Mouse (Mus musculus): Measurements from ENCODE around the gene Wdr75. TPM values are rescaled to one million over a fixed set of nuclear protein-coding genes. Genes with fewer than 3 reads are reported as not detected.

The Wdr75 gene
- polyA plus RNA-seq, 1 experiment from 2014 or later = 98.2 TPM

DNA sequence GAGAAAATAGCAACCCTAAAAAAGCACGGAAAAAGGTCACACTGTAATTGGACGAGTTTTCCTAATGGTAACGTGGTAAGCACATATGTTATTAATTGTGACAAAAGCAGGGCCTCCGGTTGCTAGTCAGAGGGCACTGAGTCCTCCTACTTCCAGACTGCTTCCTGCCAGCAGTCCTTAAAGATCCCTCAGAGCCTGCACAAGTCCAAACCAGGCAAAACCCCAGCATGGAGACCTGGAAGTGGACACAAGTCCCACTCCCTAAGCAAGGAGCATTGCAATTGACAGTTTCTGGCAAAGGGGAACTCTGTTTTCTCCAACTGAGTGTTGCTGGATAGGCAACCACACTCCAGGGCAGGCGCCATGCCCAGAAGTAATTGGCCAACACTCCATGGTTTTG lies 27.4 kb upstream of the Wdr75 start:
- H3K9ac ChIP-seq (ENCODE audit: low read length) = no peak overlapping the region
- no peaks in the 10 kb centered on the region; the same call in 1 of the 2 replicates for H3K9me3 ChIP-seq (ENCODE audit: control insufficient read depth, low read length)
- WGBS = 27% methylated on average over 5 of the region's 5 CpGs
- H3K4me2 ChIP-seq (ENCODE audit: low read depth, severe bottlenecking) = no peak overlapping the region; the same call in 1 of the 2 replicates
- peaks cover 5% of the 10 kb centered on the region for H3K4me1 ChIP-seq (ENCODE audit: control insufficient read depth, insufficient read depth, low read length)
- no peak overlapping the region for H3K4me3 ChIP-seq (ENCODE audit: low read depth, low read length)
- DNase-seq (ENCODE audit: low spot score) = peak; percentile 66
- H3K27ac ChIP-seq (replicated peaks; ENCODE audit: low read depth, low read length) = peak overlapping the region; percentile 87
- H3K36me3 ChIP-seq (ENCODE audit: control insufficient read depth, insufficient read depth, low read length) = no peaks in the 10 kb centered on the region
- H3K27me3 ChIP-seq (ENCODE audit: control insufficient read depth, insufficient read depth, low read length) = no peaks in the 10 kb centered on the region
- peak; percentile 87 for ATAC-seq (ENCODE audit: insufficient number of reproducible peaks, low FRiP score, low TSS enrichment, low read depth)

DNA sequence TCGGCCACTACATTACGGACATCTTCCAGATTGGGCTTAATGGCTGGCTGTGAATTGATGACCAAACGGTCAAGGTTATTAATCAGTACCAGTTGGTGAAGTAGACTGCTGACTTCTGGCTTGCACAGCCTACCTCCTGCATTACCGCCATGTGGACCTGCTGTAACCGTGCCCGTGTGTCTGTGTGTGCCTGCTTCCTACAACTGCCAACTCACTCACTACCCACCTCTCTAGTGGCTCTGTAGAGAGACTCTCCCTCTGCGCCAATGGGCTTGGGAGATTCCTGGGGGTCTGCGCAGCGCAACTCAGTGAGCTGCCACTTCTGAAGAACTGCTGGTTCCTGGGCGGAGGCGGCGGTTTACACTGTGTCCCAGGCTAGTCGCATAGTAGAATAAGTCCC lies 25.6 kb upstream of the Wdr75 start:
- H3K4me3 ChIP-seq (ENCODE audit: low read depth, low read length) = no peak overlapping the region
- WGBS = 93% methylated on average over 13 of the region's 13 CpGs
- H3K4me2 ChIP-seq (ENCODE audit: low read depth, severe bottlenecking) = no peak overlapping the region
- no peaks in the 10 kb centered on the region for H3K27me3 ChIP-seq (ENCODE audit: control insufficient read depth, insufficient read depth, low read length)
- H3K9me3 ChIP-seq (ENCODE audit: control insufficient read depth, low read length) = no peaks in the 10 kb centered on the region; the same call in 1 of the 2 replicates
- no peaks in the 10 kb centered on the region for H3K36me3 ChIP-seq (ENCODE audit: control insufficient read depth, insufficient read depth, low read length)
- DNase-seq (ENCODE audit: low spot score) = no peak
- H3K9ac ChIP-seq (ENCODE audit: low read length) = no peak overlapping the region
- H3K4me1 ChIP-seq (ENCODE audit: control insufficient read depth, insufficient read depth, low read length) = peaks cover 5% of the 10 kb centered on the region
- ATAC-seq (ENCODE audit: insufficient number of reproducible peaks, low FRiP score, low TSS enrichment, low read depth) = no peak
- H3K27ac ChIP-seq (replicated peaks; ENCODE audit: low read depth, low read length) = no peak overlapping the region

DNA sequence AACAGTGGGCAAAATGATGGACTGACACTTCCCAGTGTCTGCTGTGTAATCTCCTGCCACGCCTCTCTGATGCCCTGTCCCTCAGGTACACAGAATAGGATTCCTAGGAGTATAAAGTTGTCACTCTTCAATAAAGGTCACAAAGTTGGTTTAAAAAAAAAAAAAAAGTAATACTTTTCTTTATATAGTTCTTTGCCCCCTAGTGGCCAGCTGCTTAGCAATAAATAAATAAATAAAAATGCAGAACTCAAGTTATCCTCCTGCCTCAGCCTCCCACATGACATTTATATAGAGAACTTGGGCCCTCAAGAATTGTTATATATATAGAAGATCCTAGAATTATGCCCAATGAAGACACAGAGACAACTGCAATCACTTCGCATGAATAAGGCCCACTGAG lies 24.9 kb upstream of the Wdr75 start:
- no peaks in the 10 kb centered on the region; the same call in 1 of the 2 replicates for H3K9me3 ChIP-seq (ENCODE audit: control insufficient read depth, low read length)
- no peak overlapping the region for H3K4me2 ChIP-seq (ENCODE audit: low read depth, severe bottlenecking)
- ATAC-seq (ENCODE audit: insufficient number of reproducible peaks, low FRiP score, low TSS enrichment, low read depth) (no peak), DNase-seq (ENCODE audit: low spot score) (no peak)
- no peak overlapping the region for H3K9ac ChIP-seq (ENCODE audit: low read length)
- WGBS = 93% methylated on average over 2 of the region's 2 CpGs
- no peak overlapping the region for H3K4me3 ChIP-seq (ENCODE audit: low read depth, low read length)
- H3K27ac ChIP-seq (replicated peaks; ENCODE audit: low read depth, low read length) = no peak overlapping the region
- no peaks in the 10 kb centered on the region for H3K27me3 ChIP-seq (ENCODE audit: control insufficient read depth, insufficient read depth, low read length)
- peaks cover 5% of the 10 kb centered on the region for H3K4me1 ChIP-seq (ENCODE audit: control insufficient read depth, insufficient read depth, low read length)
- no peaks in the 10 kb centered on the region for H3K36me3 ChIP-seq (ENCODE audit: control insufficient read depth, insufficient read depth, low read length)

DNA sequence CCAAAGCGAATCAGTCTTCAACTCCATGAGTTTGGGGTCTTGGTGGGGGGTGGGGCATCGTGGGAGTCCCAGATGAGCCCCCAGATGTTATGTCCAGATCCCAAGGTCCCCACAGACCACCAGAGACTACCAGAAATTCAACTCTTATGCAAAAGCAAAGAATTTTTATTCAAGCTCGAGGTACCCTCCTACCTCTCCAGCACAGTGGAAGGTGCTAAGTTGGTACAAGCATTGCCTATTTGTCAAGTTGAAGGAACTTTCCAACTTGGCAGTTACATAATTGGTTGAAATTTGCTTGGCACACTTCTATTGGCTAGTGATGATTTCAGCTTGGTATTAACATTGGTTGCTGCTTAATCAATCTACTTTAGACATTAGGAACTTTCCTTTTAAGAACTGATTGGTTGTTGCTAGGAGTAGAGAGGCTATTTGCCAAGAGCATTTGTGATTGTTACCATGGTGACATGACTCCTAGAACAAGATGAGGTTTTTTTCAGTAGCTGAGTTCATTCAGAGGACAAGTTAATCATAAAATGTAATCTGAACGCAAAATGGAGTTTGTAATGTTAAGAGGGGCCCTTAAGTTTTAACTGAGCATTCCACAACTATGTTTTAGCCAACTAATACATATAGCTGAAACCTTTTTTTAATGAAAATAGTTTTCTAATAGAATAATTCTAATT lies 14.2 kb upstream of the Wdr75 start:
- Histone ChIP-seq H3K27me3 (ENCODE audit: control insufficient read depth, insufficient read depth, low read length) (no peaks in the 10 kb centered on the region), H3K27ac (replicated peaks; ENCODE audit: low read depth, low read length) (no peak overlapping the region), H3K9ac (ENCODE audit: low read length) (no peak overlapping the region), H3K4me1 (ENCODE audit: control insufficient read depth, insufficient read depth, low read length) (no peaks in the 10 kb centered on the region), H3K36me3 (ENCODE audit: control insufficient read depth, insufficient read depth, low read length) (no peaks in the 10 kb centered on the region), H3K4me3 (ENCODE audit: low read depth, low read length) (no peak overlapping the region), H3K4me2 (ENCODE audit: low read depth, severe bottlenecking) (no peak overlapping the region), H3K9me3 (ENCODE audit: control insufficient read depth, low read length) (no peaks in the 10 kb centered on the region)
- ATAC-seq (ENCODE audit: insufficient number of reproducible peaks, low FRiP score, low TSS enrichment, low read depth) = no peak
- 71% methylated on average over 4 of the region's 4 CpGs for WGBS
- DNase-seq (ENCODE audit: low spot score) = no peak

DNA sequence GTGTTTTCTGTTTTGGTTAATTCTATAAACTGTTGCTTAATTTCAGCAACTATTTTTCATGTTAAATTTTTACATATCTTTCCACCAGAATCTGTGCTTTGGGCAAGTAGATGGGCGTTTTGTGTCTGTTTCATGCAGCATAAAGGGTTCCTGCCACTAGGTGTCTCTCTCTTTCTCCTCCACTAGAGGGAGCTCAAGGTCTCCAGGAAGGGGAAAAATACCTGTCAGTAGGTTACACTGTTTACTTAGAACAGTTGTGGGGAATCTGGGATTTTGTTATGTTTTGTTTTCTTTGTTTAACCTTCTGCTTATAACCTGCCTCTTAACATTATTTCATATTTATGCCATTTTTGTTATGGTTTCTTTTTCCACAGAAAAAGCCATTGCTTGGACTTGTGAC lies 21.9 kb downstream of the Wdr75 start:
- no peak for ATAC-seq (ENCODE audit: insufficient number of reproducible peaks, low FRiP score, low TSS enrichment, low read depth)

DNA sequence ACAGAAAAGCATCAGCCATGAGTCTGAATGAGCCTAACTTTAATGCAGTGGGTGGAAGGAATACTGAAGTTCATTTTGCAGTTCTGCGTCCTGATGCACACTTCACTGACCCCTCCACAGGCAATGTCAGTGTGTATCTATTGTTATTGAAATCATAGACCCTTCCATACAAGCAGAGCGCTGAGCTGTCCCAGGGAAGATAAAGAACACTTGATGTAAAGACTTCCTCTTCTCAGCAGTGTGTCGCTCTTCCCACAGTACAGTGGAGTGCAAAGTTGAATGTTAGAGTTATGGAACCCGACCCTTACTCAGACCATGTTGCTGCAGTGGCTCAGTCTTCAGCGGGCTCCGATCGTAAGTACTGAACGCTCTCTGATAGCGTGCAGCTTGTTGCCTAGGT lies 23.6 kb downstream of the Wdr75 start:
- no peaks in the 10 kb centered on the region for H3K4me1 ChIP-seq (ENCODE audit: control insufficient read depth, insufficient read depth, low read length)
- H3K9me3 ChIP-seq (ENCODE audit: control insufficient read depth, low read length) = no peaks in the 10 kb centered on the region
- ATAC-seq (ENCODE audit: insufficient number of reproducible peaks, low FRiP score, low TSS enrichment, low read depth) = no peak
- no peak overlapping the region for H3K27ac ChIP-seq (replicated peaks; ENCODE audit: low read depth, low read length)
- no peak overlapping the region for H3K9ac ChIP-seq (ENCODE audit: low read length)
- no peak overlapping the region for H3K4me3 ChIP-seq (ENCODE audit: low read depth, low read length)
- H3K4me2 ChIP-seq (ENCODE audit: low read depth, severe bottlenecking) = no peak overlapping the region
- no peaks in the 10 kb centered on the region for H3K27me3 ChIP-seq (ENCODE audit: control insufficient read depth, insufficient read depth, low read length)
- peaks cover 15% of the 10 kb centered on the region for H3K36me3 ChIP-seq (ENCODE audit: control insufficient read depth, insufficient read depth, low read length)
- 95% methylated on average over 9 of the region's 9 CpGs for WGBS
- no peak for DNase-seq (ENCODE audit: low spot score)

More for the DNA sequence above, 21.9 kb downstream of the Wdr75 start:
- 44% methylated on average over 1 of the region's 1 CpGs for WGBS
- Histone ChIP-seq H3K36me3 (ENCODE audit: control insufficient read depth, insufficient read depth, low read length) (peaks cover 14% of the 10 kb centered on the region), H3K4me3 (ENCODE audit: low read depth, low read length) (no peak overlapping the region), H3K4me2 (ENCODE audit: low read depth, severe bottlenecking) (no peak overlapping the region), H3K27ac (replicated peaks; ENCODE audit: low read depth, low read length) (no peak overlapping the region), H3K27me3 (ENCODE audit: control insufficient read depth, insufficient read depth, low read length) (no peaks in the 10 kb centered on the region), H3K4me1 (ENCODE audit: control insufficient read depth, insufficient read depth, low read length) (no peaks in the 10 kb centered on the region), H3K9me3 (ENCODE audit: control insufficient read depth, low read length) (no peaks in the 10 kb centered on the region), H3K9ac (ENCODE audit: low read length) (no peak overlapping the region)
- DNase-seq (ENCODE audit: low spot score) = peak; percentile 29

DNA sequence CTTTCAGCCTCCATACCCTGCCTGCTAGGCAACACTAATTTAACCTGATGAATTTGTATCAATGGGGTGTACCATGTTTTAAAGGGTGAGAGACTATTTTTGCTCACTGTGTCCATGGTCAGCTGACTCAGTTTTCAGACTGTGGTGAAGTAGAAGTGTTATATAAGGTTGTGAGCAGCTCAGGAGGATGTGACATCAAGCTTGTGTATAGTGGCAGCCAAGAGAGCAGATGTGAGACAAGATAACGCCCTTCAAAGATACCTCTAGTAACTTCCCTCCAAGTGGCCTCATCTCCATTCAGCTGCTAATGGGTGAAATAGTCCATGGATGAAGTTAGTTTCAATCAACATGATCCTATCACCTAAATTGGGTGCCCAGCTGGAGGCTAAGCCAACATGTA lies 29.5 kb downstream of the Wdr75 start:
- H3K4me3 ChIP-seq (ENCODE audit: low read depth, low read length) = no peak overlapping the region
- DNase-seq (ENCODE audit: low spot score) (no peak), ATAC-seq (ENCODE audit: insufficient number of reproducible peaks, low FRiP score, low TSS enrichment, low read depth) (0 out of 2 replicates have a peak, but pooled peaks have one; percentile 31)
- H3K9ac ChIP-seq (ENCODE audit: low read length) = no peak overlapping the region
- H3K4me2 ChIP-seq (ENCODE audit: low read depth, severe bottlenecking) = no peak overlapping the region
- WGBS = 84% methylated on average over 1 of the region's 1 CpGs
- H3K4me1 ChIP-seq (ENCODE audit: control insufficient read depth, insufficient read depth, low read length) = no peaks in the 10 kb centered on the region
- H3K36me3 ChIP-seq (ENCODE audit: control insufficient read depth, insufficient read depth, low read length) = peaks cover 14% of the 10 kb centered on the region
- no peak overlapping the region for H3K27ac ChIP-seq (replicated peaks; ENCODE audit: low read depth, low read length)
- no peaks in the 10 kb centered on the region for H3K9me3 ChIP-seq (ENCODE audit: control insufficient read depth, low read length)
- no peaks in the 10 kb centered on the region for H3K27me3 ChIP-seq (ENCODE audit: control insufficient read depth, insufficient read depth, low read length)

DNA sequence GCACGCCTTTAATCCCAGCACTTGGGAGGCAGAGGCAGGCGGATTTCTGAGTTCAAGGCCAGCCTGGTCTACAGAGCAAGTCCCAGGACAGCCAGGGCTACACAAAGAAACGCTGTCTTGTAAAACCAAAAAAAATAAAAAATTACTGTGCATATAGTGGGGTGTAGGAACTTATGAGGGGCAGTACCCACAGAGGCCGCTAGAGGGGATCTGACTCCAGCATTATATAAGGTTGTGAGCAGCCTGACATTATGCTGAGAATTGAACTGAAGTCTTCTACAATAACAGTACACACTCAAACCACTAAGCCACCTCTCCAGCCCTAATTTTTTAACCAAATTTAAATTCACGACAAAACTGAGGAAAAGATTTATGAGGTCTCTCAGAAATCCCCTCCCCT lies 30.2 kb downstream of the Wdr75 start:
- peaks cover 13% of the 10 kb centered on the region for H3K36me3 ChIP-seq (ENCODE audit: control insufficient read depth, insufficient read depth, low read length)
- no peak overlapping the region for H3K4me3 ChIP-seq (ENCODE audit: low read depth, low read length)
- no peaks in the 10 kb centered on the region for H3K4me1 ChIP-seq (ENCODE audit: control insufficient read depth, insufficient read depth, low read length)
- peak; percentile 75 for DNase-seq (ENCODE audit: low spot score)
- no peaks in the 10 kb centered on the region for H3K27me3 ChIP-seq (ENCODE audit: control insufficient read depth, insufficient read depth, low read length)
- ATAC-seq (ENCODE audit: insufficient number of reproducible peaks, low FRiP score, low TSS enrichment, low read depth) = peak; percentile 73
- no peak overlapping the region for H3K4me2 ChIP-seq (ENCODE audit: low read depth, severe bottlenecking)
- H3K27ac ChIP-seq (replicated peaks; ENCODE audit: low read depth, low read length) = no peak overlapping the region
- no peaks in the 10 kb centered on the region for H3K9me3 ChIP-seq (ENCODE audit: control insufficient read depth, low read length)
- WGBS = 58% methylated on average over 5 of the region's 5 CpGs
- H3K9ac ChIP-seq (ENCODE audit: low read length) = no peak overlapping the region

DNA sequence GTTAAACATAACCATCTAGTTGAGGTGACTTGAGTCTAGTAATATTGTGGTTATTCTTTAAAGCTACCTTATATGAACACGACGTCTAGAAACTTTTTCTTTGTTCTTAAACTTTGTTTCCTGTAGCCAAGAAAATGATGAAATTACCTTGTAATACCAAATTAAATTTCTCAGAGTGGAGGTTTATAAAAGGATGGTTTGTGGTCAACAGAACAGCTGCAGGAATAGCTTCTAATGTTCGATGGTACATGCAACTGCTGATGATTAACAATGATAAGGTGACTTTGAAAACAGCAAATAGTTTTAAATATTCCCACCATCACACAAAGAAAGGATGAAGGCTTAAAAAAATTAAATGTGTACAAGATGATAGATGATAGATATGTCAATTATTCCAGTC lies 30.7 kb downstream of the Wdr75 start:
- H3K4me3 ChIP-seq (ENCODE audit: low read depth, low read length) = no peak overlapping the region
- no peaks in the 10 kb centered on the region for H3K9me3 ChIP-seq (ENCODE audit: control insufficient read depth, low read length)
- no peaks in the 10 kb centered on the region for H3K4me1 ChIP-seq (ENCODE audit: control insufficient read depth, insufficient read depth, low read length)
- no peaks in the 10 kb centered on the region for H3K27me3 ChIP-seq (ENCODE audit: control insufficient read depth, insufficient read depth, low read length)
- H3K4me2 ChIP-seq (ENCODE audit: low read depth, severe bottlenecking) = no peak overlapping the region
- DNase-seq (ENCODE audit: low spot score) = no peak
- ATAC-seq (ENCODE audit: insufficient number of reproducible peaks, low FRiP score, low TSS enrichment, low read depth) = no peak
- no peak overlapping the region for H3K9ac ChIP-seq (ENCODE audit: low read length)
- no peak overlapping the region for H3K27ac ChIP-seq (replicated peaks; ENCODE audit: low read depth, low read length)
- WGBS = 94% methylated on average over 3 of the region's 3 CpGs
- peaks cover 11% of the 10 kb centered on the region for H3K36me3 ChIP-seq (ENCODE audit: control insufficient read depth, insufficient read depth, low read length)
